Mouse (Mus musculus): ENCODE measurements around the gene Cirbp. TPM values are rescaled to one million over a fixed set of nuclear protein-coding genes. Genes with fewer than 3 reads are reported as not detected.
A peak's percentile ranks its signal among the peaks of the same experiment; 100 is the strongest.

The Cirbp gene
- polyA plus RNA-seq, 1 experiment from 2014 or later, result 90.3 TPM

DNA sequence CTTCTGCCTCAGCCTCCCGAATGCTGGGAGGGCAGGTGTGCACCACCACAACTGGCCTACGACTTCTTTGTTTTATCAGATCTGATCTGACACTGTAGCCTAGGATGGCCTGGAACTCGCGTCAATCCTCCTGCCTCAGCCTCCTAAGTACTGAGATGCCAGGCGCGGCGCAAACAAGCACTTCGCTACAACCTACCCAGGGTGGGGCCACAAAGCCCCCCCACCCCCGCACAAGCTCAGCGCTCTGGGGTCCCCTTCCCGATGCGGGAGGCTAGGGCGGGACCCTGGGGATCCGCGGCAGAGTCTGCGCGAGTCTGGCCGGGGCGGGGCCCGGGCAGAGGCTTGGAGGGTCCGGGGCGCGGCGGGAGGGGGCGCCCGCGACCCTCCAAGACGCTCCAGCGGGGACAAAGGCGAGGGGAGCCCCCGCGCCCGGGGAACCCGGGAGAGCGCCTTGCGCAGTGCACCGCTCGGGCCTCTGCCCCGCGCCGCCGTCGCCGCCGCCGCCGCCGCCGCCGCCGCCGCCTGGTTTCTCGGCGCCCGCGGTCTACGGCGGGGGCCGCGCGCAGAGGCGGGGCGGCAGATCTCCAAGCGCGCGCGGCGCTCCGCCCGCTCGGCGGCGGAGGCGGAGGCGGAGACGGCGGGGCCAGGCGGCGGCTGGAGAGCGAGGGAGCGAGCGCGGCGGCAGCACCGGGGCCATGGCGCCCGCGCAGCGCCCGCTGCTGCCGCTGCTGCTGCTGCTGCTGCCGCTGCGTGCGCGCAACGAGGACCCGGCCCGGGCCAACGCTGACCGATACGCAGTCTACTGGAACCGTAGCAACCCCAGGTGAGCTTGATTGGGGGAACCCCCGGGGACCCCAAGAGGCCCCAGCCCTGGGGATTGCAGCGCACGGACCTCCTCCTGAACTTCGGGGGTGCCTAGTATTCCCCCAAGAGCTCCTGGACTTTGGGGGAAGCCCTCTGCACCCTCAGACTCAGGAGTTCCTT lies 13.6 kb downstream of the Cirbp start, which contains the start of gene Efna2:
TSS of gene Efna2 (plus strand) at position 415 of the 984 bp plus-strand sequence.
- no peaks in the 10 kb centered on the region for H3K36me3 ChIP-seq
- H3K4me1 ChIP-seq, result peaks cover 16% of the 10 kb centered on the region
- H3K4me2 ChIP-seq, result peak within 1 kb of the TSS; percentile 72
- peak; percentile 36; the same call in 1 of the 2 replicates for ATAC-seq (ENCODE audit: insufficient read depth, low FRiP score, low read depth)
- H3K27me3 ChIP-seq (replicated peaks), result no peaks in the 10 kb centered on the region; the same call in 1 of the 2 replicates
- under 1% methylated on average over 75 of the region's 106 CpGs for WGBS
- H3K4me3 ChIP-seq (replicated peaks), result peak within 1 kb of the TSS; percentile 67
- H3K9ac ChIP-seq, result peak within 1 kb of the TSS; percentile 52
- no peaks in the 10 kb centered on the region for H3K9me3 ChIP-seq
- H3K27ac ChIP-seq, result peak within 1 kb of the TSS; percentile 57; the same call in 1 of the 2 replicates

DNA sequence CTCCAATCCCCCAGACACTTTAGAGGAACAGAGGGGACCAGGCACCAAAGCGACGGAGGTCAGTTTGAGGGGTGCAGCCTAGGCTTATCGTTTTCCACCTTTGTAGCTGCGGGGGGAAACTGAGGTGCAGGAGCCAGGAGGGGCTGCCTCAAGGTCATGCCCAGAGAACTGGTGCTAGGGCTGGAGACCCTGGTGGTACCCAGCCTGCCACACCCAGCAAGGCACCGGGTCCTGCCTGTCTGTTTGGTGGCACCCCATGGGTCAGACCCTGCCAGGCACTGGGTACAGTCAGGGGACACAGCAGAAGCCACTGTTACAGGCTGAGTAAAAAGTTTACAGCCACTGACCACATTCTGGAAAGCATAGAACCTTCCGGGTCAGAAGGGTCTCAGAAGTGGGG lies 14.5 kb downstream of the Cirbp start:
- no peaks in the 10 kb centered on the region for H3K36me3 ChIP-seq
- H3K4me2 ChIP-seq, result peak overlapping the region; percentile 72
- 0 out of 2 replicates have a peak overlapping the region, but pooled peaks have one; percentile 52 for H3K9ac ChIP-seq
- WGBS, result 47% methylated on average over 6 of the region's 6 CpGs
- H3K27ac ChIP-seq, result no peak overlapping the region
- no peaks in the 10 kb centered on the region for H3K9me3 ChIP-seq
- ATAC-seq (ENCODE audit: insufficient read depth, low FRiP score, low read depth), result no peak
- H3K4me1 ChIP-seq, result peaks cover 16% of the 10 kb centered on the region
- peak overlapping the region; percentile 67 for H3K4me3 ChIP-seq (replicated peaks)
- H3K27me3 ChIP-seq (replicated peaks), result no peaks in the 10 kb centered on the region; the same call in 1 of the 2 replicates

DNA sequence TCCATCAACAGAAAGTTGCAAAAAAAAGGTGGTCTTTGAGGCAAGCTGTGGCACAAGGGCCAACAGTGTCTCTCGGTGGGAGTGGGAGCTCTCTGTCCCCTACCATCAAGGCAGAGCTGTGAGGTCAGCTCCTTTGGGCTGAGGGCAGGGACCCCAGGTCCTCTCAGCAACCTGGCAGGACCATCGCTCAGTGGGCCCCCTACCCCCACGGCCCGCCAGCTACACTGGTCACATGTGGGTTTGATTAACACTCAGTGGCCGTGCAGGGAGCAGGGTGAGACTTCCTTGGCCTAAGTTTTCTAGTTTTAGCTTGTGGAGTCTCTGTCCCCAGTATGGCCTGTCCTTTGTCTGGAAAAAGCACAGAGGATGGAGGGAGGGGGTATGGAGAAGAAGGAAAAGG lies 15.0 kb downstream of the Cirbp start:
- WGBS, result 42% methylated on average over 5 of the region's 5 CpGs
- H3K4me1 ChIP-seq, result peaks cover 16% of the 10 kb centered on the region

DNA sequence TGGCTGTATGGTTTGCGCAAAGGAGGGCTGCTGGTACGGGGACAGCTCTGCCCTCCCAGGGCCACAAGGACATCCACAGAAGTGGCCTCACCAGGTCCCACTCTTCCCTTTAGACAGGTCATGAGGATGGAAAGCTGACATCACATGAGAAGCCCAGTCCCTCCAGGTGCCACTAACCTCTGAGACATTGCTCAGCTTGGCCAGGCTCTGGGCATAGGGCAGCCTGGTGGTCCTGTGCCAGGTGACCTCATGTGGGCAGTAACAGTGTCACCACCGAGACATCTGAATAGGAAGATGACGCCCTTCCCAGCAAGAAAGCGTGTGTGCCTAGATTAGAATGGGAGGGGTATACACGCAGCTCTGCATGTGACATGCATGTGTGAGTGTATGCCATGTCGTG lies 16.8 kb downstream of the Cirbp start:
- H3K4me2 ChIP-seq, result no peak overlapping the region
- no peak overlapping the region for H3K27ac ChIP-seq
- no peak overlapping the region for H3K4me3 ChIP-seq (replicated peaks)
- WGBS, result 92% methylated on average over 7 of the region's 7 CpGs
- no peak for ATAC-seq (ENCODE audit: insufficient read depth, low FRiP score, low read depth)
- H3K4me1 ChIP-seq, result peaks cover 16% of the 10 kb centered on the region
- no peak overlapping the region for H3K9ac ChIP-seq
- H3K9me3 ChIP-seq, result no peaks in the 10 kb centered on the region
- H3K27me3 ChIP-seq (replicated peaks), result no peaks in the 10 kb centered on the region; the same call in 1 of the 2 replicates
- H3K36me3 ChIP-seq, result no peaks in the 10 kb centered on the region

More for the DNA sequence above, 15.0 kb downstream of the Cirbp start:
- no peak overlapping the region for H3K27ac ChIP-seq
- no peaks in the 10 kb centered on the region; the same call in 1 of the 2 replicates for H3K27me3 ChIP-seq (replicated peaks)
- ATAC-seq (ENCODE audit: insufficient read depth, low FRiP score, low read depth), result no peak
- H3K9me3 ChIP-seq, result no peaks in the 10 kb centered on the region
- 0 out of 2 replicates have a peak overlapping the region, but pooled peaks have one; percentile 67 for H3K4me3 ChIP-seq (replicated peaks)
- no peaks in the 10 kb centered on the region for H3K36me3 ChIP-seq
- peak overlapping the region; percentile 72 for H3K4me2 ChIP-seq
- no peak overlapping the region for H3K9ac ChIP-seq

DNA sequence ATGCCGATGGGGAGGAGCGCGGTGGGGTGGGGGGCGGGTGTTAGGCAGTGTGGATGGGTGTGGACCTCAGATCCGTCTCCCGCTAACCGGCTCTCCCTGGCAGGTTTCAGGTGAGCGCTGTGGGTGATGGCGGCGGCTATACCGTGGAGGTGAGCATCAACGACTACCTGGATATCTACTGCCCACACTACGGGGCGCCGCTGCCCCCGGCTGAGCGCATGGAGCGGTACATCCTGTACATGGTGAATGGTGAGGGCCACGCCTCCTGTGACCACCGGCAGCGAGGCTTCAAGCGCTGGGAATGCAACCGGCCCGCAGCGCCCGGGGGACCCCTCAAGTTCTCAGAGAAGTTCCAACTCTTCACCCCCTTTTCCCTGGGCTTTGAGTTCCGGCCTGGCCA lies 20.9 kb downstream of the Cirbp start:
- H3K27me3 ChIP-seq (replicated peaks), result peaks cover 21% of the 10 kb centered on the region
- H3K9ac ChIP-seq, result no peak overlapping the region
- 47% methylated on average over 27 of the region's 27 CpGs for WGBS
- no peak overlapping the region for H3K27ac ChIP-seq
- no peak overlapping the region for H3K4me2 ChIP-seq
- ATAC-seq (ENCODE audit: insufficient read depth, low FRiP score, low read depth), result no peak
- H3K4me1 ChIP-seq, result peaks cover 9% of the 10 kb centered on the region
- H3K9me3 ChIP-seq, result no peaks in the 10 kb centered on the region
- no peaks in the 10 kb centered on the region for H3K36me3 ChIP-seq
- no peak overlapping the region for H3K4me3 ChIP-seq (replicated peaks)

DNA sequence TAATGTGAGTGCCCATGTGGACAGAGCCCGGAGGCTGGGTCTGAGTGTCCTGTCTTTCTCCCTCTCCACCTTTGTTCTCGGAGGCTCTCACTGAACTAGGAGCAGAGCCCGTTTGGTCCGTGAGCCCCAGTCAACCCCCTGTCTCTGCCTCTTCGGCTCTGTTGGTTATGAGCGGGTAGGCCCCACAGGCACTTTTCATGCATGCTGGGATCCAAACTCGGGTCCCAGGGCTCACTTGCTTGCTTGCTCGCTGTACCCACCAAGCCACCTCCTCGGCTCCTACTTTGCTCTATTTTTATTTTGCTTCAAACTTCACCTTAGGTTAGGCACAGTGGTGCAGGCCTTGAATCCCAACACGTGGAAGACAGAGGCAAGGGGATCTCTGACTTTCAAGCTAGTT lies 22.0 kb downstream of the Cirbp start:
- Histone ChIP-seq H3K4me3 (replicated peaks) (no peak overlapping the region), H3K4me1 (peaks cover 9% of the 10 kb centered on the region), H3K9ac (no peak overlapping the region), H3K36me3 (no peaks in the 10 kb centered on the region), H3K9me3 (no peaks in the 10 kb centered on the region), H3K27me3 (replicated peaks) (peaks cover 32% of the 10 kb centered on the region), H3K27ac (no peak overlapping the region), H3K4me2 (no peak overlapping the region)
- ATAC-seq (ENCODE audit: insufficient read depth, low FRiP score, low read depth), result no peak
- WGBS, result 92% methylated on average over 10 of the region's 10 CpGs

DNA sequence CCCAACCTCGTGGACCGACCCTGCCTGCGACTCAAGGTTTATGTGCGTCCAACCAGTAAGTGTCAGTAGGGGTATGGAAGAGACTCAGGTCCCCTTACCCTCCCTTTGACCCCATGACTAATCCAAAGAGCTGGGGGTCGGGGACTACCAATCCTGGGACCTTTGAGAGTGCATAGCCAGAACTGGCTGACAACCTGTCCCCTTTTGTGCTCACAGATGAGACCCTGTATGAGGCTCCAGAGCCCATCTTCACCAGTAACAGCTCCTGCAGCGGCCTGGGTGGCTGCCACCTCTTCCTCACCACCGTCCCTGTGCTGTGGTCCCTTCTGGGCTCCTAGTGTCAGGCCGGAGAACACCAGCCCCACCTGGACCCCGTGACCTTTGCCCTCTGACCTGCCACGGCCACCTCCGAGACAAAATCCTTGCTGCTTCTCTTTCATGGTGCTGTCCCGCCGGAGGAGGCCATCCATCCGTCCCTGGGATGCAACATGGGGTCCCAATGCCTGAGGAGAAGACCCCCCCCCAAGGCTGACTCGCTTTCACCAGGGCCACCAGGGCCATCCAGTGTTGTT lies 22.8 kb downstream of the Cirbp start:
- 74% methylated on average over 15 of the region's 15 CpGs for WGBS
- Histone ChIP-seq H3K9me3 (no peaks in the 10 kb centered on the region), H3K27ac (no peak overlapping the region), H3K9ac (no peak overlapping the region), H3K27me3 (replicated peaks) (peaks cover 33% of the 10 kb centered on the region), H3K4me1 (peaks cover 9% of the 10 kb centered on the region), H3K36me3 (no peaks in the 10 kb centered on the region), H3K4me2 (no peak overlapping the region), H3K4me3 (replicated peaks) (no peak overlapping the region)
- ATAC-seq (ENCODE audit: insufficient read depth, low FRiP score, low read depth), result no peak

DNA sequence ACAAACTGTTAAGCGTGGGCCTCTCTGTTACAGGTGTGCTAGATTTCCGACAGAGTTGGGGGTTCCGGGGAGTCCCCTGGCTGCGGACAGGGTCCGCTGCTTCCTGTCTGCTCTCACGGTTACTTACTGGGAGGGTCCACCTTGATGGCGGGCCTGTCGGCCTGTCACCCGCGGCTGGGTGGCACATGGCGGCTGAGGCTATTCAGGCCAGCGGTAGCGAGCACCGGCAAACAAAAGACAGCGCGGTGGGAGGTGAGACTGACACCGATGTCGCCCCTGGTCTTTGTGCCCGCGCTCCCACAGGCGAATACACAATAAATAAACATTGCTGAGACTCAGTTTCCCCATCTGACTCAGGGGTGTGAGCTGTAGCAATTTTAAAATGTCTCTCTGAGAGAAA lies 24.2 kb downstream of the Cirbp start:
- no peak overlapping the region for H3K27ac ChIP-seq
- no peaks in the 10 kb centered on the region for H3K9me3 ChIP-seq
- peaks cover 33% of the 10 kb centered on the region for H3K27me3 ChIP-seq (replicated peaks)
- no peak for ATAC-seq (ENCODE audit: insufficient read depth, low FRiP score, low read depth)
- H3K9ac ChIP-seq, result peak overlapping the region; percentile 16; the same call in 1 of the 2 replicates
- H3K36me3 ChIP-seq, result no peaks in the 10 kb centered on the region
- peak overlapping the region; percentile 40 for H3K4me3 ChIP-seq (replicated peaks)
- peak overlapping the region; percentile 81 for H3K4me2 ChIP-seq
- H3K4me1 ChIP-seq, result peaks cover 9% of the 10 kb centered on the region
- 17% methylated on average over 21 of the region's 21 CpGs for WGBS

DNA sequence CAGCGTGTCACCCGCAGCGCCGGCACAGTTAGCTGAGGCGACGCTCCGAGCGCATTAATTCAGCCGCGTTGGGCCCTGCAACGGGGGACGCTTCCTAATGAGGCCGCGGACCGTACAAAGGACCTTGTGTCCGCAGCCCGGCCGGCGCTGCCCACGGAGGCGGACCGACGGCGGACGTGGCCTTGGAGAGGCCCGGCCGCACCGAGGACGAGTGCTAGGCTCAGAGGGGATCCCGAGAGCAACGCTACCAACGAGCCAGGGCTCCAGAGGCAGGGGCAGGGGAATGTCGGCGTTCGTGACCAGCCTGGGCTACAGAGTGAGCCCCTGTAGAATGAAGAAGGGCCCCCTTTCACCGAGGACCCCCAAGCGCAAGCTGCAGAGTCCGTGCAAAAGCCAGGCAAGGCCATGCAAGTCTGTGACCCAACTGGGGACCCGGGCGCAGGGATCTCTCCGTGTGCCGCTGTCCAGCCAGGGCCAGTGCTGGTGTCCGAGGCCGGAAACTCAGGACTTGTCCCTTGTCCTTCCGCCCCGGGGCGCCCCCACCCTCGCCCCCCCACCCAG lies 24.8 kb downstream of the Cirbp start:
- H3K27me3 ChIP-seq (replicated peaks), result peaks cover 33% of the 10 kb centered on the region
- peak overlapping the region; percentile 16; the same call in 1 of the 2 replicates for H3K9ac ChIP-seq
- no peaks in the 10 kb centered on the region for H3K36me3 ChIP-seq
- H3K4me3 ChIP-seq (replicated peaks), result peak overlapping the region; percentile 40
- ATAC-seq (ENCODE audit: insufficient read depth, low FRiP score, low read depth), result no peak
- peaks cover 9% of the 10 kb centered on the region for H3K4me1 ChIP-seq
- H3K9me3 ChIP-seq, result no peaks in the 10 kb centered on the region
- peak overlapping the region; percentile 81 for H3K4me2 ChIP-seq
- H3K27ac ChIP-seq, result no peak overlapping the region
- 2% methylated on average over 48 of the region's 48 CpGs for WGBS

DNA sequence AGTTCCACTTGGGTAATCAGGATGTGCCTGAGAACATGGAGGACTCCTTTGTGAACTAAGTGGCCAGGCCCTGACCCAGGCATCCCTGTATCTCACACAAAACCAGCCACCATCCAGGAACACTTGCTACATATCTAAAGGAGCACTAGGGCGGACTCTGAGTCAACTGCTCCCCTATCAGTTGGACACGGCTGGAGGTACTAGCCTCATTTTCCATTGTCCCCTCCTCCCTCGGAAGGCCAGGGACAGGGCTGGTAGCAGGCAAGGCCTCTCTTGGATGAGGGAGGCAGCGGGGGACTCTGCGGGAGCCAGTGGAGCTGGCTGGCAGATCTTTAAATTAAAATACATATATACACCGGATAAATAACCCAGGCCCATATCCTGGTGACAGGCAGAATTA lies 28.2 kb downstream of the Cirbp start:
- Histone ChIP-seq H3K4me3 (replicated peaks) (no peak overlapping the region), H3K36me3 (no peaks in the 10 kb centered on the region), H3K4me2 (no peak overlapping the region), H3K4me1 (peaks cover 9% of the 10 kb centered on the region), H3K27ac (no peak overlapping the region), H3K27me3 (replicated peaks) (peaks cover 32% of the 10 kb centered on the region), H3K9ac (no peak overlapping the region), H3K9me3 (no peaks in the 10 kb centered on the region)
- 75% methylated on average over 6 of the region's 6 CpGs for WGBS
- no peak for ATAC-seq (ENCODE audit: insufficient read depth, low FRiP score, low read depth)

DNA sequence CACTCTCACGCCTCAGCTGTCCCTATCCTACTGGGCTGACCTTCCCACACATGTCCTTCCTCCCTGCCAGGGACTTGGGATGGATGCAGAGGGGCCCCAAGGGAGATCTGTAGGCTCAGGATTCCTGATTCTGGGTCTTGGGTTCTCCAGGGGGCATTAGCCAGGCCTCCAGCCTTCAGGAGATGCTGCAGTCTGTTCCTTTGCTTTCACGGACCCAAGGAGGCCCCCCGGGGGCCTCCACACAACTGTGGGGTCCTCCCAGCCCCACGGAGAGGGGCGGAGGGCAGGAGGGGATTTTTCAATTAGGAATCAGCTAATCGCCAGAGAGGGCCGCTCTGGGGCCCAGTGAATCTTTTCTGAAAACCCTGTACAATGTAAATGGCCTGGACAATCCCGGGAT lies 28.7 kb downstream of the Cirbp start:
- H3K27me3 ChIP-seq (replicated peaks), result peaks cover 29% of the 10 kb centered on the region
- H3K4me3 ChIP-seq (replicated peaks), result no peak overlapping the region
- no peak for ATAC-seq (ENCODE audit: insufficient read depth, low FRiP score, low read depth)
- no peak overlapping the region for H3K4me2 ChIP-seq
- H3K27ac ChIP-seq, result no peak overlapping the region
- H3K4me1 ChIP-seq, result peaks cover 9% of the 10 kb centered on the region
- no peaks in the 10 kb centered on the region for H3K9me3 ChIP-seq
- WGBS, result 69% methylated on average over 8 of the region's 8 CpGs
- H3K36me3 ChIP-seq, result no peaks in the 10 kb centered on the region
- no peak overlapping the region for H3K9ac ChIP-seq
